Mouse (Mus musculus) kidney, adult 8-10 months (tissue): ENCODE measurements around the gene H2-D1.
"Not testable (repeated sequence)": the region's sequence is repeated elsewhere in the genome, so short reads cannot be mapped to it uniquely, and the experiment has no call there.

Source experiments
- DNase-seq, 2 experiments: peaks; one replicate each; pipeline ENCODE4 v3.0.0; 2022

The H2-D1 gene

GRCm38 (mm10) chr17:35304921-35305320 lies 42.4 kb downstream of the H2-D1 start:
- DNase-seq, result not testable (repeated sequence)
